Comparison of ENCODE assay signal across 42 mouse cellular contexts in the genomic region with DNA sequence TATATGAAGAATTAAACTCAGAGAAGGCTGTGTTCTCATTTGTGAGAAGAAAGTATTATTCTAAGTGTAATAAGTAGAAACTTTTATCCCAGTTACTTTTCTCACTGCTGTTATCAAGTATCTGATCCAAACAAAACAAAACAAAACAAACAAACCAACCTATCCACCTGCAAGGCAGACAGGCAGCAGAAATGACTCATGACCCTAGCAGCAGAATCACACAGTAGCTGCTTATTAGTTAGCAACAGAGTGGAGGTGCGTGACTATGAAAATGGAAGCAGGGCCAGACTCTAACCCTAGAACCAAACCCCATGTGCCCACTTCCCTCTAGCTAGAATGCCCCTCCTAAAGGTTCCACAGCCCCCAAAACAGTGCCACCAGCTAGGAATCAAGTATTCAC. TPM values are rescaled to one million over a fixed set of nuclear protein-coding genes. Genes with fewer than 3 reads are reported as not detected.
"Had no signal": no experiment of that assay in that cellular context is flagged by ENCODE, and none has a peak within 500 bp of the region (broad histone marks: within the 10 kb centered on the region; RNA-seq: fewer than 3 reads in every experiment).

No protein-coding gene starts in this region.

- H3K27ac ChIP-seq: limb, embryonic 10.5 days; limb, embryonic 12.5 days; limb, embryonic 13.5 days; limb, embryonic 15.5 days; liver, embryonic 13.5 days; liver, embryonic 14.5 days; liver, embryonic 15.5 days; lung, embryonic 15.5 days; macrophage; midbrain, embryonic 10.5 days; midbrain, embryonic 12.5 days; midbrain, embryonic 13.5 days; midbrain, embryonic 15.5 days; neural tube, embryonic 12.5 days had no signal

- ATAC-seq: liver, postnatal 0 days; lung, postnatal 0 days; midbrain, embryonic 13.5 days; midbrain, embryonic 15.5 days; midbrain, embryonic 16.5 days had no signal

- H3K4me2 ChIP-seq: limb, embryonic 12.5 days; limb, embryonic 13.5 days; limb, embryonic 15.5 days; liver, embryonic 11.5 days; liver, embryonic 13.5 days; liver, embryonic 15.5 days; lung, embryonic 14.5 days; lung, embryonic 15.5 days; midbrain, embryonic 11.5 days; midbrain, embryonic 12.5 days; midbrain, embryonic 13.5 days; midbrain, embryonic 15.5 days; neural tube, embryonic 12.5 days had no signal

- H3K36me3 ChIP-seq: limb, embryonic 12.5 days; limb, embryonic 15.5 days; liver, embryonic 13.5 days; liver, embryonic 15.5 days; lung, embryonic 15.5 days; midbrain, embryonic 15.5 days; neural tube, embryonic 12.5 days had no signal

- H3K4me3 ChIP-seq: limb, embryonic 10.5 days; limb, embryonic 12.5 days; limb, embryonic 13.5 days; limb, embryonic 15.5 days; liver, embryonic 13.5 days; liver, embryonic 15.5 days; lung, embryonic 15.5 days; megakaryocyte, embryonic 14.5 days; midbrain, embryonic 10.5 days; midbrain, embryonic 12.5 days; midbrain, embryonic 13.5 days; midbrain, embryonic 15.5 days; myocyte; neural tube, embryonic 12.5 days had no signal

- H3K9ac ChIP-seq: limb, embryonic 12.5 days; limb, embryonic 13.5 days; limb, embryonic 15.5 days; liver, embryonic 13.5 days; liver, embryonic 14.5 days; liver, embryonic 15.5 days; liver, postnatal 0 days; lung, embryonic 14.5 days; lung, embryonic 15.5 days; midbrain, embryonic 12.5 days; midbrain, embryonic 13.5 days; midbrain, embryonic 15.5 days; neural tube, embryonic 12.5 days had no signal

- H3K27me3 ChIP-seq: limb, embryonic 12.5 days; limb, embryonic 13.5 days; limb, embryonic 15.5 days; liver, embryonic 13.5 days; liver, embryonic 15.5 days; lung, embryonic 15.5 days; megakaryocyte, embryonic 14.5 days; midbrain, embryonic 12.5 days; midbrain, embryonic 13.5 days; midbrain, embryonic 15.5 days; neural tube, embryonic 12.5 days had no signal

- DNase-seq: left cerebral cortex, postnatal 4 days; liver; liver, embryonic 13.5 days; liver, postnatal 0 days; lung, adult 18-20 months; lung, adult 2 months; lung, embryonic 14.5 days; lung, postnatal 10 days; lung, postnatal 14 days; lung, postnatal 36 days; lung, postnatal 4 days; midbrain, embryonic 14.5 days had no signal

- H3K4me1 ChIP-seq: limb, embryonic 10.5 days; limb, embryonic 12.5 days; limb, embryonic 13.5 days; limb, embryonic 15.5 days; liver, embryonic 13.5 days; liver, embryonic 15.5 days; lung, embryonic 15.5 days; midbrain, embryonic 10.5 days; midbrain, embryonic 12.5 days; midbrain, embryonic 13.5 days; midbrain, embryonic 15.5 days; neural tube, embryonic 12.5 days had no signal

- H3K9me3 ChIP-seq: limb, embryonic 10.5 days; limb, embryonic 12.5 days; limb, embryonic 13.5 days; limb, embryonic 15.5 days; liver, embryonic 13.5 days; liver, embryonic 15.5 days; lung, embryonic 15.5 days; megakaryocyte, embryonic 14.5 days; midbrain, embryonic 10.5 days; midbrain, embryonic 12.5 days; midbrain, embryonic 13.5 days; midbrain, embryonic 15.5 days; neural tube, embryonic 12.5 days had no signal

RNA-seq across cellular contexts. Expression of gene Gm10306, which starts 26.9 kb away (rescaled TPM):
- total RNA-seq: left cerebral cortex, adult 8-10 months; left cerebral cortex, postnatal 10 days; left cerebral cortex, postnatal 14 days; left cerebral cortex, postnatal 25 days; left cerebral cortex, postnatal 4 days; megakaryocyte progenitor cell, adult 5-6 weeks; megakaryocyte, adult 5-6 weeks; megakaryocyte-erythroid progenitor cell, adult 5-6 weeks; midbrain, postnatal 0 days; monocyte, adult 5-6 weeks had no signal
- polyA plus RNA-seq: limb, embryonic 10.5 days; limb, embryonic 13.5 days; limb, embryonic 15.5 days; liver, embryonic 11.5 days; liver, embryonic 15.5 days; liver, embryonic 16.5 days; lung, adult 2 months; lung, embryonic 14.5 days; lung, embryonic 15.5 days; macrophage; midbrain, embryonic 10.5 days; midbrain, embryonic 11.5 days; midbrain, embryonic 13.5 days; midbrain, embryonic 14.5 days; midbrain, embryonic 16.5 days; myocyte; neural tube, embryonic 11.5 days; neural tube, embryonic 12.5 days had no signal
